Mouse (Mus musculus) brain, embryonic 14.5 days (tissue): ENCODE measurements around the gene 6330409D20Rik. TPM values are rescaled to one million over a fixed set of nuclear protein-coding genes. Genes with fewer than 3 reads are reported as not detected.

Experiments
- DNase-seq: peaks from one replicate; pipeline ENCODE4 v3.0.0-alpha.2; 2011; ENCODE audit warnings: low read depth
- CTCF ChIP-seq: fragments of 200-500 bp; IDR thresholded peaks from 2 replicates; pipeline ENCODE4 v1.5.1; 2012; ENCODE audit warnings: inconsistent platforms, mild to moderate bottlenecking, moderate library complexity, borderline replicate concordance; ENCODE audit not compliant: insufficient read depth, insufficient read length; ENCODE audit errors: extremely low read depth
- POLR2A ChIP-seq: fragments of 200-500 bp; IDR thresholded peaks from 2 replicates; pipeline ENCODE4 v1.6.1; 2012; ENCODE audit warnings: mild to moderate bottlenecking, inconsistent platforms, borderline replicate concordance; ENCODE audit not compliant: poor library complexity, insufficient read depth, insufficient read length, severe bottlenecking; ENCODE audit errors: extremely low read depth
- polyA plus RNA-seq: library from polyadenylated mRNA; depleted of rRNA; stranded (reverse); fragments of >200 nt; gene quantifications from 2 replicates; pipeline ENCODE4 v1.2.3, GENCODE M21; 2012

The 6330409D20Rik gene
- polyA plus RNA-seq, 1 experiment = 4.4 TPM

DNA sequence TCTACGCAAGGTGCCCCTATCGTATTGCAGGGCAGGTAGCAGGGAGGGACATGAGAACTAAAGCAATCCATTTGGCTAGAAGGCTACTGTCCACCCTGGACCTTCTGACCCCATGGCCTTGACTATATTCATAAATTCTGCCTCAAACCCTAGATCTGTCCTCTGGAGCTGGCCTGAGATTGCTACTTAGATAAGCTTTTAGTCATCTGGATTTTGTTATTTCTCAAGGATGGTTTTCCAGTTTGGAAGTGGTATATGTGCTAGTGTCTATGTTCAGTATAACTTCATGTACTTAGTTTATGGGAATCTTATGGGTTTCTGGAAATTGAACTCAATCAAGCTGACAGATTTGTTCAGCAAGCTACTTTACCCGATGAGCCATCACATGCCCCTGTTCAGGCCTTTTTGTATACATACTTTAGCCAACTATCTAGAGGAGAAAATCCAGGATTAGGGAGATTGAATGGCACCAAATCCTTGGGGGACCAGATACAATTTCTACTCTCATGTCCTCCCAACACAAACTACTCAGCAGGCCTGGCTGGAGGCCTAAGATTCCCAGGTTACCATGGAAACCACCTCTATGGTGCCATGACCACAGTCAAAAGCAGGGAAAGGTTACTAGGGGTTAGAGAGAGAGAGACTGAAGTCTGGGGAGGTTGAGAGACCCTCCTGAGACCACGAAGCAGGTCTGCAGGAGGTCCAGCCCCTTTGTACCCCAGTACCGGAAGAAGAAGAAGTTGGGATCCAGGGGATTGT is 28.7 kb upstream of the 6330409D20Rik start:
- TF ChIP-seq POLR2A = no peak
- no peak for TF ChIP-seq CTCF
- peak; percentile 25 for DNase-seq

DNA sequence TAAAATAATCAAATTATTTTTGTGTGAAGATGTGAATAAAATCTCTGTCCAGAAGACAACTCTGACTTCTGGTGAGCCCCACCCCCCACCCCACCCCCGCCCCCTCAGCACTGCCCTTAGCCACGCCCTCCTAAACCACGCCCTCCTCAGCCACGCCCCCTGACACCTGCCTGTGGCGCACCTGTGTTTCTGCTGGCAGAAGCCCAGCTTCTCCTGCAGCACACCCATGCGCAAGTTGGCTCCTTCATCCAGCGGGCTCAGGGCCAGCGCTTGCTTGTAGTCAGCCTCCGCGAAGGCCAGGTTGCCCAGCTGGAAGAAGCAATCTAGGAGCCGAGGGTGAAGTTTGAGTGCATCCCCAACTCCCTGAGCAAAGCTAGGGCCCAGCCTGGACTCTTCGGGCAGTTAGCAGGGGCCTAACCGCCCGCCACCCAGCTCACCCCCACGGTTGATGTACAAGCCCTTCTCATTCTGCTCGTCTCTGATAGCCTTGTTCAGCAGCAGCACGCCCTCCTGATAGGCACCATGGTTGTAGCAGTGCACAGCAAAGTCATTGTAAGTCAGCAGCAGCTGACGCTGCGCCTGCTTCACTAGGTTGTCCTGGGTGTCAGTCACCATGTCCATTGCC is 28.0 kb upstream of the 6330409D20Rik start:
- no peak for TF ChIP-seq POLR2A
- TF ChIP-seq CTCF = no peak
- no peak for DNase-seq

DNA sequence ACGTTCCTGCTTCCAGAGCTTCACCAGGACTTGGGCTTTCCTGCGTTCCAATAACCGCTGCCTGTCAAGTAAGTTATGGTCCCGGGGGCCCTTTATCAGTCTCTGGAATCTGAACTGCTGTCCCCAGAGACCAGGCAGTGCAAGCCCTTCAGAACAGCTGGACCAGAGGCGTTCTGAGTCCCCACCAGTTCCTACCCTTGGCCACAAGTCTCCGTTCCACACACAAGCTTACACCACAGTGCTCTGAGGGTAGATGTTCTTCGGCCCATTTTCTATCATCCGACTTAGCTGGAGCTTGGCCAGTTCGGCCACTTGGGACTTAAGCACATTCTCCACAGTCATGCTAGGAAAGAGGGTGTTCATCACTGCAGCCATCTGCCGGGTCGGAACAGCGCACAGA is 26.4 kb upstream of the 6330409D20Rik start:
- TF ChIP-seq POLR2A (no peak), CTCF (no peak)
- DNase-seq = no peak

DNA sequence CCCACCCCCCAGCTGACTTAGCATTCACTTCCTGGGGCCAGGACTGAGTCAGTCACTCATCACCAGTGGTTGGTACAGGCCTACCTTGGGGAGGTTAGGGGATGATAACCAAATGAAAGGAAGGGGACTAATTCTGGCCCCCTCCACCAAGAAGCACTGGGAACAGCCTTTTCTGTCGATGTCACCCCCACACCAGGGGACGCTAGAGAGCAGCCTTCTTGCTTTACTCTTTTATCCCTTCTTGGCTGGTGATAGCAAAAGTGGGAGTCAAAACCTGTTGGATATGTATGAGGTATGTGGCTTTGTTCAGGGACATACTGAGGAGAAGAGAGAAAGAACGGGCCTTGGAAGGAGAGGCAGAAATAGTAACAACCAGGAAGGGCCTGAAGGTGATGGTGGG is 22.5 kb upstream of the 6330409D20Rik start:
- peak; percentile 12; the same call in 1 of the 2 replicates for TF ChIP-seq CTCF
- TF ChIP-seq POLR2A = no peak
- DNase-seq = no peak

DNA sequence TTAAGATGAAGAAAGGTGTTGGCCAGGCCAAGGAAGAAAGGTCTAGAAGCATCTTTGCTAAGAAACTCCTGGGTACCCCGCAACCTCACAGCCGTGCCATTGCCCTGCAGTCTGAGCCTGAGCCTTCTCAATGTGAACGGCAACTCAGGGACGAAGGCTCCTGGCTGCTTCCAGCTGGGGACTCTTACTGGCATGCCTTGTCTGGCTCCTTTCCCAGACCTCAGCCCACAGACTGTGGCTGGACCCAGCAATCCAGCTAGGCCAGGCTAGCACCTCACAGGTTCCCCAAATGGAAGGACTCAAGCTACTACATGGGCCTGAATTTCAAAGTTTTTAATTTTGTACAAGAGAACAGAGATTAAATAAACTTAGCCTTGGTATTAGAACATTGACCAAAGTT is 21.0 kb upstream of the 6330409D20Rik start:
- TF ChIP-seq POLR2A (no peak), CTCF (no peak)
- DNase-seq = no peak

DNA sequence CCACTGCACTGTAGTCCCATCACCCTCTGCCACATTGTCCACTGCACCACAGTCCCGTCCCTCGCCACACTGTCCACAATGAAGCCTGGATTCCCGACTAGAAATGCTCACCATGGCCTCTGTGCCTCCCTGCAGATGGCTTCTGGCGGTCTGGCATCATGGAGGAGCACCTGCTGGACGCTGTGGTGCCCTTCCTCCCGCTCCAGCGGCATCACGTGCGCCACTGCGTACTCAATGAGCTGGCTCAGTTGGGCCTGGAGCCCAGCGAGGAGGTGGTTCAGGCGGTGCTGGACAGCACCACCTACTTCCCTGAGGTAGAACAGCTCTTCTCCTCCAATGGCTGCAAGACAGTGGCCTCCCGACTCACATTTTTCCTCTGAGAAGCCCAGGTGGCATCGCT is 20.5 kb upstream of the 6330409D20Rik start:
- no peak for TF ChIP-seq CTCF
- no peak for DNase-seq

DNA sequence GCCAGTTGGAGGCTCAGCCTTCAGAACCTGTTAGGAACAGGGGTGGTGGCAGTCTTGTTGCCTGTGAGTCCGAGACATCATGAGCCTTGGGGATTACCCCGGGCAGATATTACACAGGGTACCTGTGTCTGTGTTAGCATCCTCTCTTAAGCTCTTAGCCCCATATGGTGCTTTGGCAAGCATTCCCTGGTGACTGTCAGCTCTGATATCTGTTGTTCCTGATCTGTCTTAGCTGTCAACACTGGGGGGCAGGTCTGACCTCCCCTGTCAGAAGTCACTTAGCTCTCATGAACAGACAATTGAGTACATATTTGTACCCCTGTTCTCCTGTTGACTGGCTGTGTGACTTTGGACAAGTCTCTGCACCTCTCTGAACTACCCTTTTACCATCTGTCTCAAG is 18.2 kb upstream of the 6330409D20Rik start:
- TF ChIP-seq CTCF (no peak), POLR2A (no peak)
- peak; percentile 32 for DNase-seq

DNA sequence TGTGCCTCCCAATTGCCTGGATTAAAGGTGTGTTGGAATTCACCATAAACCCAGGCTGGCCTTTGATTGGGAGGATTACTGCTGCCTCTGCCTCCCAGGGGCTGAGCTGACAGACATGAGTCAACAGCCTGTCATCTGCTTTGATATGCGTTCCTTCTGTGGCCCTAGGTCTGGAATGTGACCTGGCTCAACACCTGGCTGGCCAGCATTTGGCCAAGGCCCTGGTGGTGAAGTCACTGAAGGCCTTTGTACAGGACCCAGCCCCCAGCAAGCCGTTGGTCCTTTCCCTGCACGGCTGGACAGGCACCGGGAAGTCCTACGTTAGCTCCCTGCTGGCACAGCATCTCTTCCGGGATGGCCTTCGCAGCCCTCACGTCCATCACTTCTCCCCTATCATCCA is 17.7 kb upstream of the 6330409D20Rik start:
- no peak for DNase-seq
- TF ChIP-seq CTCF (no peak), POLR2A (no peak)

DNA sequence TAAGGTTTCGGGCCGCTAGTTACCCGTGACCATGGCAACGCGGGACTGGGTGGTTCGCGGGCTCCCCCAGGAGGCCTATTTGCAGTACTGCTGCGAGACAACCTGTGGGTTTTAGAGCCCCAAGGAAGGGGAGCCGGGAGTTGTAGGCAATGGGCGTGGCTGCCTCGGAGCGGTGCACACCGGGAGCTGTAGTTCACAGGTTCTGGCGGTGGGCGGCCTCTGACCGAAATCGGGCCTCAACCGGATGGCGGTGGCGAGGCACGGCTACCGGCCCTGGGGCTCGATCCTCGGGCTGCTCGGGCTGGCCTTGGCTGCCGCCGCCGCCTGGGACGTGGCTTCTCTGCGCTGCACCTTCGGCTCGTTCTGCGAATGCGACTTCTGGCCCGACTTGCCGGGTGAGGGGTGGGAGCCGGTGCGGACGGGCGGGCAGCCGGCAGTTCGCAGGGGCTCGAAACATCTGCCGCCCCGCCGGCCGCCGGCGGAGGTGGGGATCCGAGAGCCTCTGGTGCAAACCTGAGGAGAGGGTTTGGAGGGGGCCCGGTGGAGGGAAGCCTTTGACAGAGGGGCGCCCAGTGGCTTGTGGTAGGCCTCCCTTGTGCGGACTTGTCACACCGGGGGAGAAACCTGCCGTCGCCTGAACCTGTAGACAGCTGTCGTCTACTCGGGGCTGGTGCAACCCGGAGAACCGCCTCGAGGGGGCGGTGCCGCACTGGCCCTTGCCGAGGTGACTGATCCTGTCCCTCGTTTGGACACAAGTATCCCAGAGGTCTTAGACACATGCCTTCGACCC is 16.4 kb upstream of the 6330409D20Rik start, which contains the start of gene Tor2a:
TSS of gene Tor2a (plus strand) at position 179 of the 790 bp plus-strand sequence.
- TF ChIP-seq CTCF (peak; percentile 96), POLR2A (peak; percentile 66)
- peak; percentile 99 for DNase-seq

DNA sequence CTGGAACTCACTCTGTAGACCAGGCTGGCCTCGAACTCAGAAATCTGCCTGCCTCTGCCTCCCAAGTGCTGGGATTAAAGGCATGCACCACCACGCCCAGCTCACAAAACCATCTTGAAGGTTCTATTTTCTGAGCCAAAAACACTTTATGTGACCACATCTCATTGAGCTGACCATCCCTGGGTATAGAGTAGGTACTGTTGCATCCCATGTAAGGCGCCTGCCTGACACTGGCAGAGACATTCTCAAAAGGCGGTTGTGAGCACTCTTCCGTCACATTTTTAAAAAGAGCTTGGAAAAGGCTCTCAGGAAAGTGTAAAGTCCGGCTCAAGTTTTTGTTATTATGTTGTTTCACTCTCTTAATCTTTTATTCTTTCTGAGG is 15.8 kb upstream of the 6330409D20Rik start:
- DNase-seq = no peak
- TF ChIP-seq CTCF (no peak), POLR2A (no peak)

DNA sequence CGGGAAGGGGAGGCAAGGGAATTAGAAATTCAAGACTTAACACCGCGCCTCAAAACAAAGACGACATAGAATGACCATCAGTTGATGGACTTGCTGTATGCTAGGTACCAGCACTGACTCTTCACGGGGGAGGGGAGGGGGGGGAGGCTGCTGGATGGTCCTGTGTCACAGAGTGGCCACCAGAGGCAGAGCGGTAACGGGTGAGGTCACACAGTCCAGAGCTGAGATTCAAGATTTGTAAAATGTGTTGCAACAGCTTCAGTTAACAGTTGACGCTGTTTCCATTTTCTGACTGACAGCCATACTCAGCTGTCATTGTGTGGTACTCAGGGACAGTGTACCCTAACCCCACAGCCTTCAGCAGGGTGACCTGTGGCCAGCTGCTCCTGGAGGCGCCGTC is 11.4 kb upstream of the 6330409D20Rik start:
- peak; percentile 10 for DNase-seq
- TF ChIP-seq CTCF (no peak), POLR2A (no peak)
